ENCODE assay signal across 18 mouse cellular contexts in genomic region chr4:126120506-126120905, GRCm38 (mm10). TPM values are rescaled to one million over a fixed set of nuclear protein-coding genes. Genes with fewer than 3 reads are reported as not detected.
DNase-seq lines count a peak whose midpoint lies in the region; TF ChIP-seq lines count a peak whose summit lies in the region.
"Had no signal": no experiment of that assay in that cellular context is flagged by ENCODE, and none has a peak within 500 bp of the region (broad histone marks: within the 10 kb centered on the region; RNA-seq: fewer than 3 reads in every experiment).

No protein-coding gene starts in this region.

- no peaks in the 10 kb centered on the region for H3K27me3 ChIP-seq in cerebellum, adult 2 months (ENCODE audit: control insufficient read depth, insufficient read depth, low read length)
- H3K27me3 ChIP-seq: embryonic facial prominence, embryonic 12.5 days; forebrain, embryonic 15.5 days; heart, embryonic 15.5 days; hindbrain, embryonic 13.5 days had no signal

- H3K4me3 ChIP-seq in cerebellum, adult 2 months (replicated peaks; ENCODE audit: insufficient read depth, low read depth, low read length): no peak overlapping the region
- H3K4me3 ChIP-seq: embryonic facial prominence, embryonic 12.5 days; forebrain, embryonic 15.5 days; heart, adult 2 months; heart, embryonic 15.5 days; hindbrain, embryonic 13.5 days had no signal

- H3K4me1 ChIP-seq in cerebellum, adult 2 months (ENCODE audit: control insufficient read depth, insufficient read depth, low read length): peaks cover 62% of the 10 kb centered on the region
- H3K4me1 ChIP-seq: embryonic facial prominence, embryonic 12.5 days had no signal

- WGBS in cerebellum, adult 2 months: 12% methylated on average over 2 of the region's 2 CpGs

- TF ChIP-seq CTCF in cerebellum, adult 2 months (IDR thresholded peaks at IDR 0.05; ENCODE audit: borderline replicate concordance, insufficient read depth, low read depth, low read length): no peak

- TF ChIP-seq POLR2A in cerebellum, adult 2 months (IDR thresholded peaks at IDR 0.05; ENCODE audit: borderline replicate concordance, insufficient read depth, low read length): no peak

- peak; percentile 38 for DNase-seq in adrenal gland, postnatal 10 days
- DNase-seq in adrenal gland, postnatal 4 days (ENCODE audit: low spot score in 2 of 2): no peak
- DNase-seq in cerebellum, adult 2 months: peak; percentile 57 to 69
- no peak for DNase-seq in cerebellum, postnatal 4 days (ENCODE audit: low spot score in 2 of 2)
- DNase-seq in cerebellum, adult 9-11 months: peak; percentile 73
- no peak for DNase-seq in neural tube, embryonic 10.5 days (ENCODE audit: extremely low spot score, low spot score)
- DNase-seq in thymus, postnatal 10 days (ENCODE audit: low spot score in 2 of 2): no peak
- DNase-seq: adrenal gland, postnatal 36 days; B cell, adult 2 months; gastrocnemius, postnatal 10 days; heart, adult 2 months; heart, postnatal 14 days; kidney, adult 11 months had no signal

- H3K27ac ChIP-seq in cerebellum, adult 2 months (ENCODE audit: insufficient read depth, low read length): peak overlapping the region; percentile 92
- H3K27ac ChIP-seq: embryonic facial prominence, embryonic 12.5 days; forebrain, embryonic 15.5 days; heart, adult 2 months; heart, embryonic 15.5 days; hindbrain, embryonic 13.5 days; hindbrain, postnatal 0 days had no signal

RNA-seq across cellular contexts. Expression of gene Stk40, which starts 16.7 kb away (rescaled TPM):
- total RNA-seq in adrenal gland, postnatal 10 days (2021): 10 to 100 TPM; 48.4 to 53.0 TPM
- total RNA-seq in adrenal gland, postnatal 4 days (2021): 10 to 100 TPM; 25.9 to 30.5 TPM
- polyA plus RNA-seq in cerebellum, adult 2 months (2012; rRNA removed): 23.3 and 24.9 TPM in 2 replicates

RNA-seq across cellular contexts. Expression of gene Lsm10, which starts 24.1 kb away (rescaled TPM):
- total RNA-seq in adrenal gland, postnatal 10 days (2021): 10 to 100 TPM; 18.2 to 23.2 TPM
- total RNA-seq in adrenal gland, postnatal 4 days (2021): 10 to 100 TPM; 26.7 to 27.1 TPM
- polyA plus RNA-seq in cerebellum, adult 2 months (2012; rRNA removed): 21.4 and 28.8 TPM in 2 replicates

RNA-seq across cellular contexts. Expression of gene Eva1b, which starts 27.0 kb away (rescaled TPM):
- 10 to 100 TPM; 36.3 to 41.2 TPM for total RNA-seq in adrenal gland, postnatal 10 days (2021)
- 10 to 100 TPM; 67.2 to 69.6 TPM for total RNA-seq in adrenal gland, postnatal 4 days (2021)
- 9.0 and 9.2 TPM in 2 replicates for polyA plus RNA-seq in cerebellum, adult 2 months (2012; rRNA removed)

RNA-seq across cellular contexts. Expression of gene Sh3d21, which starts 42.8 kb away (rescaled TPM):
- 1 to 10 TPM; 3.3 to 3.9 TPM for total RNA-seq in adrenal gland, postnatal 10 days (2021)
- total RNA-seq in adrenal gland, postnatal 4 days (2021): 1 to 10 TPM; 4.2 to 4.3 TPM
- 1.6 and 2.0 TPM in 2 replicates for polyA plus RNA-seq in cerebellum, adult 2 months (2012; rRNA removed)

Comparison
In these comparisons a context has a peak if more than half of its experiments do, and no peak if none do; other contexts are left out.
1. DNase-seq: peak in adrenal gland, postnatal 10 days (single experiment), cerebellum, adult 2 months (2 of 2) and cerebellum, adult 9-11 months (single experiment); none in adrenal gland, postnatal 4 days (0 of 2), cerebellum, postnatal 4 days (0 of 2), neural tube, embryonic 10.5 days (single experiment) and thymus, postnatal 10 days (0 of 2).